Mouse (Mus musculus): Measurements from ENCODE around the gene Acsbg2. TPM values are rescaled to one million over a fixed set of nuclear protein-coding genes. Genes with fewer than 3 reads are reported as not detected.

Gene Acsbg2
- polyA plus RNA-seq (2021; fragmentation: Nextera tagmentation): not detected in 2 replicates
- long read RNA-seq, experiment 1: 0 reads
- long read RNA-seq, experiment 2: 0 reads

GRCm38 (mm10) chr17:56874237-56874636 is at the start of gene Acsbg2:
Gene Acsbg2 (minus strand): TSS chr17:56874447.

GRCm38 (mm10) chr17:56874936-56875651 is 847 bp upstream of the Acsbg2 start, which contains the start of gene 1700061G19Rik:
Gene 1700061G19Rik (plus strand): TSS chr17:56875477.

GRCm38 (mm10) chr17:56830411-56831110 is 43.7 kb downstream of the Acsbg2 start, which contains the start of gene Rfx2:
Gene Rfx2 (minus strand): TSS chr17:56831013.

Other genes with a start within 250 kb of the Acsbg2 start
- 31.6 and 34.6 TPM in 2 replicates for gene Lonp1, start 247.6 kb downstream of the Acsbg2 start, polyA plus RNA-seq (2021; fragmentation: Nextera tagmentation)
- gene Catsperd, start 246.3 kb downstream of the Acsbg2 start, polyA plus RNA-seq (2021; fragmentation: Nextera tagmentation): 0.30 and 0.35 TPM in 2 replicates
- 48.4 and 49.1 TPM in 2 replicates for gene Ranbp3, start 201.2 kb downstream of the Acsbg2 start, polyA plus RNA-seq (2021; fragmentation: Nextera tagmentation)
- 1,051 and 1,264 TPM in 2 replicates for gene Ndufa11, start 156.7 kb downstream of the Acsbg2 start, polyA plus RNA-seq (2021; fragmentation: Nextera tagmentation)
- 9.7 and 10.4 TPM in 2 replicates for gene Vmac, start 156.4 kb downstream of the Acsbg2 start, polyA plus RNA-seq (2021; fragmentation: Nextera tagmentation)
- 4.1 and 4.4 TPM in 2 replicates for gene Nrtn, start 116.9 kb downstream of the Acsbg2 start, polyA plus RNA-seq (2021; fragmentation: Nextera tagmentation)
- gene Dus3l, start 109.7 kb downstream of the Acsbg2 start, polyA plus RNA-seq (2021; fragmentation: Nextera tagmentation): 22.2 and 22.6 TPM in 2 replicates
- 0.14 TPM in 1 of 2 replicates, not detected in the other for gene Prr22, start 104.2 kb downstream of the Acsbg2 start, polyA plus RNA-seq (2021; fragmentation: Nextera tagmentation)
- gene Rfx2, start 43.4 kb downstream of the Acsbg2 start, polyA plus RNA-seq (2021; fragmentation: Nextera tagmentation): 1.8 and 2.1 TPM in 2 replicates
- gene 1700061G19Rik, start 1.0 kb upstream of the Acsbg2 start, polyA plus RNA-seq (2021; fragmentation: Nextera tagmentation): 0.15 and 0.34 TPM in 2 replicates
- gene Mllt1, start 61.0 kb upstream of the Acsbg2 start, polyA plus RNA-seq (2021; fragmentation: Nextera tagmentation): 7.0 and 7.7 TPM in 2 replicates
- not detected in 2 replicates for gene Acer1, start 107.7 kb upstream of the Acsbg2 start, polyA plus RNA-seq (2021; fragmentation: Nextera tagmentation)
- gene Clpp, start 115.9 kb upstream of the Acsbg2 start, polyA plus RNA-seq (2021; fragmentation: Nextera tagmentation): 228 and 229 TPM in 2 replicates
- gene Alkbh7, start 122.9 kb upstream of the Acsbg2 start, polyA plus RNA-seq (2021; fragmentation: Nextera tagmentation): 58.9 and 60.0 TPM in 2 replicates
- gene Pspn, start 125.6 kb upstream of the Acsbg2 start, polyA plus RNA-seq (2021; fragmentation: Nextera tagmentation): not detected in 2 replicates
- gene Gtf2f1, start 136.8 kb upstream of the Acsbg2 start, polyA plus RNA-seq (2021; fragmentation: Nextera tagmentation): 70.4 and 72.9 TPM in 2 replicates
- 0.15 TPM in 1 of 2 replicates, not detected in the other for gene Gm17949, start 137.0 kb upstream of the Acsbg2 start, polyA plus RNA-seq (2021; fragmentation: Nextera tagmentation)
- gene Khsrp, start 157.1 kb upstream of the Acsbg2 start, polyA plus RNA-seq (2021; fragmentation: Nextera tagmentation): 3.2 and 3.4 TPM in 2 replicates
- not detected in 2 replicates for gene Slc25a41, start 167.2 kb upstream of the Acsbg2 start, polyA plus RNA-seq (2021; fragmentation: Nextera tagmentation)
- gene Crb3, start 184.7 kb upstream of the Acsbg2 start, polyA plus RNA-seq (2021; fragmentation: Nextera tagmentation): 1.5 and 8.4 TPM in 2 replicates
- 37.6 and 49.0 TPM in 2 replicates for gene Slc25a23, start 185.4 kb upstream of the Acsbg2 start, polyA plus RNA-seq (2021; fragmentation: Nextera tagmentation)
- gene Dennd1c, start 204.1 kb upstream of the Acsbg2 start, polyA plus RNA-seq (2021; fragmentation: Nextera tagmentation): 0.68 and 1.0 TPM in 2 replicates
- gene Tubb4a, start 213.3 kb upstream of the Acsbg2 start, polyA plus RNA-seq (2021; fragmentation: Nextera tagmentation): 597 and 759 TPM in 2 replicates
- gene Tnfsf9, start 230.9 kb upstream of the Acsbg2 start, polyA plus RNA-seq (2021; fragmentation: Nextera tagmentation): 0.63 and 1.1 TPM in 2 replicates